Mouse (Mus musculus): ENCODE measurements around the gene Klhl4.

Klhl4 gene

DNA sequence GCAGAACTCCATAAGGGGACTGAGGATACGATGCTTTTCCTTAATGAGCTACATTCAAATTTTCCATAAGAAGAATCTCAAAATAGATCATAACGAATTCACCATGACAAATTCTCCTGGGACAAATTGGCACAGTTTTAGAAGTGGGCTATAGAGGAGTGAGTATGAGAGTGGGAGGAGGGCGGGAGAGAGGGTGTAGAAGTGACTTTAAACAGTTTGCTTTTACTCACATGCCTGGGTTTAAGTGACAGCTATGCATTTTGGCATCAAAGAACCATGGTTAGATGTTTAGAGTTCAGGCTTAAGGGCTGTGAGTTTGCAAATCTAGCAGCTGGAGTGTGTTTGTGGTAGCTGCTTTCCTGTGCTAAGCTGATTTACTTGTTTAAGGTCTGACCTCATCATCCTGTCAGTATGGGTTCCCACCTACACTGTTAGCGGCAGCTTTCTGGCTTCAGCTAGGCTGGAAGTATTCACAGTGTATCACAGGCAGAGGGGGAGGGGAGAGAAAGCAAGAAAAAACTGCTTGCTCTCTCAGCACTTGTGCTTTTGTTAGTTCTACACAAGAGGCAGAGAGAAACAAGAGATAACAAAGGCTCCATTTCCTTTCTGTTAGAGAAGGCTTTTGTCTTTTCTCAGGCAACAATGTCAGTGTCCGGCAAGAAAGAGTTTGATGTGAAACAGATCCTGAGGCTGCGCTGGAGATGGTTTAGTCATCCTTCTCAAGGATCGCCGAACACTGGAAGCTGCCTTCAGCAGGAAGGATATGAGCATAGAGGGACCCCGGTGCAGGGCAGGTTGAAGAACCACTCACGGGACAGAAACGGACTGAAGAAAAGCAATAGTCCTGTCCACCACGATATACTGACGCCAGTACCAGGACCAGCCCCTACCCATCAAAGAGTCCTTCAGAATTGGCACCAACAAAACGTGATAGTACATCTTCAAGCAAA is at the start of gene Klhl4:
Gene Klhl4, plus strand, starts transcription at position 552 of the 950 bp plus-strand sequence.
- DNase-seq (ENCODE audit: low spot score), result no peak

DNA sequence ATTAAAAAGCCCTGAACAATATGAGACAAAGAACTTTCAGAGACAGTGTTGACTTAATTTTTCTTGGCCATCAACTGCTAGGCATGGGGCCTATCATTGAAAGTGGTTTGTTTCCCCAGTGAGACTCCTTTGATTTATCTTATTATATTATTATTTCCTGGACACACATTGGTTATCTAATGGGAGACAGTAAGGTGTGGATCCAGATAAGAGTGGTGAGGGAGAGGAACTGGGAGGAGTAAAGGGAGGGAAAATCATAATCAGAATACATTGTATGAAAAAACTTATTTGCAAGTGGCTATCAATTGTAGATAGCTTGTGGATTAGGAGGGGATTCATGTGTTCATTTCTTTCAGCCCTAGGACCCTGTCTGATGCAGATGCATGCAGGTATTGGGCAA is 10.0 kb downstream of the Klhl4 start:
- no peak for DNase-seq (ENCODE audit: low spot score)

DNA sequence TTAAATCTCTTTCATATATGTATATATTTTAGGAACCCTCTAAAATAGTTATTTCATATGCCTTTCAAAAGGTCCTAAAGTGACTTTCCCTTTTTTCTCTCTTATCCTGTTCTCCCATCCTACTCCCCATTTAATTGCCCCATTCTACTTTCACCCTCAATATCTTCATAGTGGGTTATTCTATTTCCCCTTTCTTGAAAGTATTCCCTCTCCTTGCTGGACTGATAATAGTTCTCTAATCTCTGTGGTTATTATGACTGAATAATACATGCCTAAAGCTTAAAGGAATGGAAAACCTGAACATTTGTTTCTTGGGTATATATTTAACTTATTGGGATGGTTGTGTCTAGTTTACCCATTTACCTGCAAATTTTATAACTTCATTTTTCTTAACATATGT is 12.6 kb downstream of the Klhl4 start:
- DNase-seq (ENCODE audit: low spot score), result no peak

DNA sequence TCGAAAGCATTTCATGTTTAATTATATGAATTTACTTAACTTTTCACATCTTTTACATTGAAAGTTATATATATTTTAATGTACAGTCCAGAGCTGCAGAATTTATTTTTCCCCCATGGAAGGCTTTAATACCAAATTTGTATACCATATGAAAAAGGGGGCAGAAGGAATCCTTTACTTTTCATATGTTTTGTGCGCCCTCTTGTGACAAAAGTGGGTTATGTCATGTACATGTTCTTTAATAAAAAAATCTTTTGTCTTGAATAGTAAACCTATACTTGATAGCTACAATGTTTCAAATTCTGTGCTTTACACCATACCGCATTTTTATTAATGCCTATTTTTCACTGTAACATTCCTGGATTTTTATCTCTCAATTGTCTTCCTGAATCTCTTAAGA is 84.0 kb downstream of the Klhl4 start:
- no peak for DNase-seq (ENCODE audit: low spot score)

DNA sequence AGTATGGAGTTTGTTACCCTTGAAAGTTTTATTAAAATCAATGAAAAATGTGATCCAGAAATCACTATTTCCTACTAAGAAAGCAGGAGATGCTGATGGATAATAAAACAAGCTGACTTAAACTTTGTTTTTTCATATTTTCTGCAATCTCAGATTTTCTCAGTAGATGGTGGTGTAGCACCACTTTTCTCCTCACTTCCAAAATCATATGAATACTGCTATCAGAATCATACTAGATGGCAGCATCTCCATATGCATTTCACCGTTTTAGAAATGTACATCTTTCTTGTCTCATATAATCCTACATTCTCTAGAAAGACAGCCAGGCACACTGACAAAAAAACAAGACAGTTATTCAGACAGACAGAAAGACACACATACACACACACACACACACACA is 108.2 kb downstream of the Klhl4 start:
- DNase-seq (ENCODE audit: low spot score), result no peak
